Mouse (Mus musculus) E14TG2a.4 (cell line): Measurements from ENCODE around the gene Gm6370.
"Not testable (repeated sequence)": the region's sequence is repeated elsewhere in the genome, so short reads cannot be mapped to it uniquely, and the experiment has no call there.

ENCODE experiments used
- H3K27me3 ChIP-seq: 2 replicates; pipeline ENCODE4 v1.6.1; 2014; ENCODE audit warnings: low read length, control low read depth; ENCODE audit not compliant: insufficient read depth
- H3K36me3 ChIP-seq: 2 replicates; pipeline ENCODE4 v1.6.1; 2014; ENCODE audit warnings: low read length, control low read depth; ENCODE audit not compliant: insufficient read depth
- H3K4me1 ChIP-seq: replicated peaks from 2 replicates; pipeline ENCODE4 v1.6.1; 2014; ENCODE audit warnings: low read depth, low read length, control low read depth
- H3K4me3 ChIP-seq: replicated peaks from 2 replicates; pipeline ENCODE4 v1.5.1; 2014; ENCODE audit warnings: mild to moderate bottlenecking, low read length
- H3K9me3 ChIP-seq: 2 replicates; pipeline ENCODE4 v1.6.1; 2014; ENCODE audit warnings: low read length, control low read depth
- CTCF ChIP-seq: conservative IDR thresholded peaks from 2 replicates; pipeline ENCODE4 v1.5.1; 2014; ENCODE audit warnings: low read length
- NANOG ChIP-seq: IDR thresholded peaks from 2 replicates; pipeline ENCODE4 v1.6.1; 2014; ENCODE audit warnings: borderline replicate concordance, low read length, mixed read lengths
- POU5F1 ChIP-seq: IDR thresholded peaks from 2 replicates; pipeline ENCODE4 v1.6.1; 2014; ENCODE audit warnings: low read length, borderline replicate concordance

Gene Gm6370

DNA sequence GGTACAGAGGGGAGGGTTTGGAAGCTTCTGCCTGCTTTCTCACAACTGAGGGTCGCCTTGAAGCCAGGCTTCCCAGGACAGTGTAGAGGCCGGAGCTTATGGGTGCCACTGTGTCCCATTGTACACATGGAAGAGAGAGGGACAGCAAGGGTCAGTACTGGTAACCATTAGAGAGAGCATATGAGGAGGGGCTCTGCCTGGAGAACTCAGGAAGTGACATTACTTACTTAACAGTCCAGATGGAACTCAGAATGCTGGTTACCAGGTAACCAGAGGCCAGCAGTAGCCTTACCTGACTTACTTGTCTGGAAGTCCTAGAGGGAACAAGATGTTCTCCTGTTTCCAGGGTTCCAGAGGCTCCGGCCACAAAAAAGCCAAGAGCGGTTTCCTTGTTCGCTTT is at the start of gene Gm6370:
Gene Gm6370 (plus strand): TSS at position 301 of the 400 bp plus-strand sequence.
- not testable (repeated sequence) for H3K9me3 ChIP-seq, H3K4me3 ChIP-seq, H3K36me3 ChIP-seq, H3K4me1 ChIP-seq, H3K27me3 ChIP-seq

DNA sequence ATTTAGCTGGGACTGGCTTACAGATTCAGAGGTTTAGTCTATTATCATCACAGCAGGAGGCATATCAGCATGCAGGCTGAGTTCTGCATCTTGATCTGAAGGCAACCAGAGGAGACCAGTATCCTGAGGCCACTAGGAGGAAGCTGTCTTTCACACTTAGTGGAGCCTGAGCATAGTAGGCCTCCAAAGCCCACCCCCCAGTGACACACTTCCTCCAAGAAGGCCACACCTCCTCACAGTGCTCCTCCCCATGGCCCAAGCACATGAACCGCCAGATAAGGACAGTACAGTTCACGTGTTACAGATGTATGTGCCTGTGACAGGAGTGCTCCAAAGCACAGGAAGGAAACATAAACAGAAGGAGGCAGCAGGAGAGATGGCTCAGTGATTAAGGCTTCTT is 48.4 kb upstream of the Gm6370 start:
- Histone ChIP-seq H3K27me3 (no peaks in the 10 kb centered on the region), H3K4me1 (peaks cover 12% of the 10 kb centered on the region), H3K4me3 (no peak overlapping the region), H3K9me3 (peaks cover 12% of the 10 kb centered on the region), H3K36me3 (peaks cover 56% of the 10 kb centered on the region)
- TF ChIP-seq NANOG (no peak), POU5F1 (no peak), CTCF (no peak)

DNA sequence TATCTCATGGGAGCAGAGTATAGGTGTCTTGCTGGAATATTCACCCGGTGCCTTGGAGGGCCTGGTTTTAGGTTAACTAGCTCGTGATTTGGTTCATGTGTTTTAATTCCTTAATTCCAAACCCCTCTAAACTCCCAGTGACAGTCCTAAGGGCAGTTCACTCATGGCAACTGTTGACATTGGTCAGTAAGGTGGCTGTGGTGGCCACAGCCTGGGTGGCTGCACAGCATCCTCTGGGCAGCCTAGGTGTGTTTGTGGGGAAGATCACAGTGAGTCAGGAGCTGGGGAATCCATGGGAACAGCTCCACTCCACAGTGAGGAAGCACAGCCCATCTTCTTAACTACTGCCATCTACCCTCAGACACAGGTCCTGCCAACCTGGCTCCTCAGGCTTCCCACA is 44.5 kb upstream of the Gm6370 start:
- H3K4me3 ChIP-seq: no peak overlapping the region
- H3K36me3 ChIP-seq: peaks cover 37% of the 10 kb centered on the region
- peaks cover 6% of the 10 kb centered on the region; the same call in 1 of the 2 replicates for H3K4me1 ChIP-seq
- TF ChIP-seq NANOG (no peak), POU5F1 (no peak), CTCF (no peak)
- peaks cover 25% of the 10 kb centered on the region for H3K9me3 ChIP-seq
- H3K27me3 ChIP-seq: no peaks in the 10 kb centered on the region

DNA sequence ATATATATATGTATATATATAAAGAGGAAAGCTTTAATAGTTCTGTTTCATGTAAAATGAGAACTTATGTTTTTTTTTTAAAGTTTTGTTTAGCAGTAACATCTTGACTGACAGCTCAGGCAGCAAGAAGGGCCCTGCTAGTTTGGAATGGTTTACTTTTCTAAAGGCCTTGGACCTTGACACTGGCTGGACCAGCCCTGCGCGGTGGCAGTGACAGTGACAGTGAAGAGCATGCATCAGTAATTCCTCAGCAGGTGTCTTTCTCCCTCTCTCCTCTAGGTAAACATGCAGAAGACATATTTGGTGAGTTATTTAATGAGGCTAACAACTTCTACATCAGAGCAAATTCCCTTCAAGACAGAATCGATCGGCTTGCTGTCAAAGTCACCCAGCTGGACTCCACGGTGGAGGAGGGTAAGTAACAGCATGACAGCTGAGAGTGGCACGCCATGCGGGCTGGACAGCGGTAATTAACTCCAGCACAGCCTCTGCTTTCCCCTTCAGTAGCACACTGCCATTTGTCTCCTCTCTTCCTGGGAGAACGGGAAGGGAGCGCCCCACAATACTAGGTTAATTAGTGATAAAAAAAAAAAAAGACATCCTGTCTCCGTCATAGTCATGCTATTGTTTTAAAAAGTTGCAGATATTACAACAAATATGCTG is 39.4 kb upstream of the Gm6370 start:
- Histone ChIP-seq H3K4me3 (no peak overlapping the region), H3K36me3 (peaks cover 67% of the 10 kb centered on the region), H3K27me3 (no peaks in the 10 kb centered on the region), H3K9me3 (peaks cover 23% of the 10 kb centered on the region), H3K4me1 (no peaks in the 10 kb centered on the region)
- no peak for TF ChIP-seq POU5F1
- no peak for TF ChIP-seq CTCF
- TF ChIP-seq NANOG: no peak

DNA sequence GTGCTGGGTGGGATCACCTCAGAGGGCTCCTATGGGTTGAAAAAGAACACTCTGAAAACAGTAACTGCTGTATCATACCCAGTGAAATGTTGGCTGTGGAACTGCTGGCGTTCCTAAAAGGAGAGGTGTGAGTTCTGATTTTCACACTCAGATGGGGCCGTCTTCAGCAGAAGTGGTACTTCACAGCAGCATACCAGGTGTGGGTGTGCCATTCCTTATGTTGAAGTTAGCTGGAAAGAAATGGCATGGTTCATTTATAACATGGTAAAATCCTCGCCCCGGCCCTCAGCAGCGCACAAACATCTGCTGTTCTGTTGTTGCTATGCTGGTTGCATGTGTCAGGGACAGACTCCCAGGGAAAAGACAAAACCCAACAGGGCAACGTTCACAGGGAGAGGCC is 37.6 kb upstream of the Gm6370 start:
- H3K36me3 ChIP-seq: peaks cover 65% of the 10 kb centered on the region
- no peaks in the 10 kb centered on the region for H3K4me1 ChIP-seq
- H3K27me3 ChIP-seq: no peaks in the 10 kb centered on the region
- H3K4me3 ChIP-seq: no peak overlapping the region
- peaks cover 5% of the 10 kb centered on the region; the same call in 1 of the 2 replicates for H3K9me3 ChIP-seq
- TF ChIP-seq NANOG (no peak), CTCF (no peak), POU5F1 (no peak)

DNA sequence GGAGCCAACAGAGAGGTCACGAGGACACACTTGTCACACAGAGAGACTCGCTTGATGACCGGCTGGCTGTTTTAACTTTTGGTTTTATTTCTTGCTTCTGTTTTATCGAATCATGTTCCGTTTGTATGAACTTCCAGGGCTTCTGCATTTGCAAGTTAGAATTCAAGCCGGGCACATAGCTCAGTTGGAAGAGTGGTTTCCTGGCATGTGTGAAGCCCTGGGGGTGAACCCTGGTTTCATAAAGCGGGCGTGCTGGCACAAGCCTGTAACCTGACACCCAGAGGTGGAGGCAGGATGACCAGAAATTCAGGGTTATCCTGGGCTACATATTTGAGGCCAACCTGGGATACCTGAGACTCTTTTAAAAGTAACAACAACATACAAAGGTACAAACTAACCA is 29.6 kb upstream of the Gm6370 start:
- TF ChIP-seq NANOG: no peak
- TF ChIP-seq POU5F1: no peak
- TF ChIP-seq CTCF: no peak
- no peak overlapping the region for H3K4me3 ChIP-seq

DNA sequence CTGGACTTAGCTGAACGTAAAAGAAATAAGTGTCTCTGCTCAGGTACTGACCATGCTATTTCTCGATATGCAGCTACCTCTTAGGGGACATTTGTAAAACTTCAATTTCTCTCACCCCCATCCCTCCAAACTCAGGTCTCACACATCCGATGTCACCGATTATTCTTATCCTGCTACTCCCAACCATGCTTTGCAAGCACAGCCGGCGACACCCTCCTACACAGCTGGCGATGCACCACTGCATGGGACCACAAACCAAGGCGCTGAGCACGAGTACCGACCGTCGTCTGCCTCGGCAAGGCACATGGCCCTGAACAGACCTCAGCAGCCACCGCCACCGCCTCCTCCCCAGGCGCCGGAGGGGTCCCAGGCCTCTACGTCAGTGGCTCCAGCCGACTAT is 24.5 kb upstream of the Gm6370 start:
- no peak overlapping the region for H3K4me3 ChIP-seq
- no peak for TF ChIP-seq POU5F1
- TF ChIP-seq CTCF: no peak
- TF ChIP-seq NANOG: no peak
- H3K36me3 ChIP-seq: peaks cover 84% of the 10 kb centered on the region
- H3K27me3 ChIP-seq: no peaks in the 10 kb centered on the region
- H3K4me1 ChIP-seq: peaks cover 9% of the 10 kb centered on the region
- no peaks in the 10 kb centered on the region for H3K9me3 ChIP-seq

More for the DNA sequence above, 29.6 kb upstream of the Gm6370 start:
- Histone ChIP-seq H3K36me3 (peaks cover 80% of the 10 kb centered on the region), H3K4me1 (peaks cover 17% of the 10 kb centered on the region), H3K9me3 (no peaks in the 10 kb centered on the region), H3K27me3 (no peaks in the 10 kb centered on the region)

DNA sequence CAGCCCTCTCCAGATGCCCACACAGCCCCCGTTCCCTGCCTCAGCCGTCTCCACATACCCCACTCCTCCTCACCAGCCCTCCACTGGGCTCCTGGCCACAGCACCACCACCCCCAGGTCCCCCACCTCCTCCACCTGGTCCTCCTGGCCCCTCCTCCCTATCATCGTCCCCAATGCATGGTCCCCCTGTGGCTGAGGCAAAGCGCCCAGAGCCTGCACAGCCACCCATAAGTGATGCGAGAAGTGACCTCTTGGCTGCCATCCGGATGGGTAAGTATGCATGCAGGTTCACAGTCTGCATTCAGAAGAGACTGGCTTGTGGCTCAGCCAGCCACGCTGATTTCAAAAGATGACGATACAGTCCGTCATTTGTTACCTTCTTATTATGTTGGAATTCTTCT is 22.9 kb upstream of the Gm6370 start:
- no peak for TF ChIP-seq NANOG
- TF ChIP-seq POU5F1: no peak
- no peak for TF ChIP-seq CTCF
- no peaks in the 10 kb centered on the region for H3K27me3 ChIP-seq
- peaks cover 78% of the 10 kb centered on the region for H3K36me3 ChIP-seq
- H3K4me3 ChIP-seq: no peak overlapping the region
- H3K9me3 ChIP-seq: no peaks in the 10 kb centered on the region
- peaks cover 8% of the 10 kb centered on the region for H3K4me1 ChIP-seq

DNA sequence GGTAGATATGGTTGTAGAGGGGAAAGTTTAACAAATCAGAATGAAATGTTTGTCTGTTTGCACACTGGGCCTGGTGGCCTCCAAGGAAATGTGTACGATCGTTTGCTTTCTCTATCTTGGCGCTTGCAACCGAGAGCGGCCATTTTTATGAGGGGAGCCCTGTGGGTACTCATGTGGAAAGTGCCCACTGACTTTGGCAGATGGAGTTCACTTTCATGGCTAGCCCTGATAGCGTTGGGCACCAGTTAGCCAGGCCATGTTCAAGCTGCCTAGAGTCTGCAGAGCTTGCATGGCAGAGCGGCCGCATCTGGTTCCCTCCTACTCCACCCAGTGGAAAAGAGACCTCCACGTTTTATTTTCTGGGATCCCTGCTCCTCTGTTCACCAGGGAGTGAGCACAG is 20.3 kb upstream of the Gm6370 start:
- peaks cover 8% of the 10 kb centered on the region for H3K4me1 ChIP-seq

More for the DNA sequence above, 20.3 kb upstream of the Gm6370 start:
- Histone ChIP-seq H3K9me3 (no peaks in the 10 kb centered on the region), H3K27me3 (no peaks in the 10 kb centered on the region), H3K36me3 (peaks cover 62% of the 10 kb centered on the region), H3K4me3 (no peak overlapping the region)
- TF ChIP-seq NANOG (no peak), CTCF (no peak), POU5F1 (no peak)
